Mouse (Mus musculus) left cerebral cortex, adult 18-20 months (tissue): ENCODE measurements at regions not wholly inside any gene's neighbourhood (a gene's known extent, or its start where the extent isn't known, plus 50 kb on each side); places are given as distances from the start of the nearest gene placed in this dataset.
A peak's percentile ranks its signal among the peaks of the same experiment; 100 is the strongest.

Experiments used
- DNase-seq, 2 experiments: peaks; one replicate each; pipeline ENCODE4 v3.0.0; 2021 to 2022; ENCODE audit warnings: low spot score in 2 of 2, mixed read lengths in 1 of 2
- microRNA-seq, 2 experiments: library from miRNA; unstranded; fragments of <30 nt; microRNA quantifications; one replicate each; pipeline ENCODE4 v1.2.0; 2021

GRCm38 (mm10) chrX:105346420-105346819, 153.2 kb upstream of the Cypt2 start:
- no peak for DNase-seq

- DNase-seq, result no peak
These were observed 133.3 kb upstream of the Cypt2 start for GRCm38 (mm10) chrX:105366284-105366683.

GRCm38 (mm10) chrX:105367979-105368378, 131.6 kb upstream of the Cypt2 start:
- no peak for DNase-seq

GRCm38 (mm10) chrX:105390506-105390905, 109.1 kb upstream of the Cypt2 start:
- peak in 1 of 2 experiments; percentile 2 for DNase-seq

- DNase-seq, result no peak
These were observed 108.5 kb upstream of the Cypt2 start for GRCm38 (mm10) chrX:105391029-105391428.

GRCm38 (mm10) chrX:105391680-105392462, 107.7 kb upstream of the Cypt2 start:
- DNase-seq, result peak; percentile 62 to 72

GRCm38 (mm10) chrX:105393259-105393658, 106.3 kb upstream of the Cypt2 start:
- DNase-seq, result no peak

- no peak for DNase-seq
These were observed 86.2 kb upstream of the Cypt2 start for GRCm38 (mm10) chrX:105413351-105413750.

- DNase-seq, result no peak
These were observed 78.6 kb upstream of the Cypt2 start for GRCm38 (mm10) chrX:105420976-105421375.

Small RNAs in the stretch of these regions (microRNA-seq; reads per million reads assigned to microRNA genes)
- gene Mir325, result 106 to 112 reads per million in 2 experiments
